Mouse (Mus musculus): ENCODE measurements around the gene Fip1l1.

Gene Fip1l1

GRCm38 (mm10) chr5:74613491-74614151, 78.4 kb downstream of the Fip1l1 start:
- peak; percentile 34 for DNase-seq (ENCODE audit: low read depth, low spot score)

- no peak for DNase-seq (ENCODE audit: low read depth, low spot score)
Measured at GRCm38 (mm10) chr5:74617816-74618572, 82.7 kb downstream of the Fip1l1 start.

DNA sequence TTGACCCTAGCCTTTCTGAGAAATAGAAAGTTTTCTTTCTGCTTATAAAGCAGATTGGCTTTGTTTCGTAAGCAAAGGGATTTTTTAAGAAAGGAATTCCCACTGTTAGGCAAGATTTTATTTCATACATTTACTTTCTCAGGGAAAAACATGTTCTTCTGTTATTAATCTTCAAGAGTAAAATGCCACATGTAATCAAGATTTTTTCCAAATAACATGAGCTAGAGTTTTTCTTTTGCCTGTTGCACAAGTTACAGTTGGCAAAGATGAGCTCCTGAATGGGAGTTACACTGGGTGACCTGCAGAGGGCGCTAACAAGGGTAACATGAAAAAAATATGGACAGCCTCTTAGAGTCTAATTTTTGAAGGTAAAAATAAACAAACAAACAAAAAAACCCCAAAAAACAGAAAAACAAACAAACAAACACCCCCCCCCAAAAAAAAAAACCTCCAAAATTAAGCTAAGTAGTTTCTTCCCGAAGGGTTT, 83.4 kb downstream of the Fip1l1 start:
- peak; percentile 48 for DNase-seq (ENCODE audit: low read depth, low spot score)

- DNase-seq (ENCODE audit: low read depth, low spot score), result no peak
Measured at GRCm38 (mm10) chr5:74621691-74622470, 86.6 kb downstream of the Fip1l1 start.

DNA sequence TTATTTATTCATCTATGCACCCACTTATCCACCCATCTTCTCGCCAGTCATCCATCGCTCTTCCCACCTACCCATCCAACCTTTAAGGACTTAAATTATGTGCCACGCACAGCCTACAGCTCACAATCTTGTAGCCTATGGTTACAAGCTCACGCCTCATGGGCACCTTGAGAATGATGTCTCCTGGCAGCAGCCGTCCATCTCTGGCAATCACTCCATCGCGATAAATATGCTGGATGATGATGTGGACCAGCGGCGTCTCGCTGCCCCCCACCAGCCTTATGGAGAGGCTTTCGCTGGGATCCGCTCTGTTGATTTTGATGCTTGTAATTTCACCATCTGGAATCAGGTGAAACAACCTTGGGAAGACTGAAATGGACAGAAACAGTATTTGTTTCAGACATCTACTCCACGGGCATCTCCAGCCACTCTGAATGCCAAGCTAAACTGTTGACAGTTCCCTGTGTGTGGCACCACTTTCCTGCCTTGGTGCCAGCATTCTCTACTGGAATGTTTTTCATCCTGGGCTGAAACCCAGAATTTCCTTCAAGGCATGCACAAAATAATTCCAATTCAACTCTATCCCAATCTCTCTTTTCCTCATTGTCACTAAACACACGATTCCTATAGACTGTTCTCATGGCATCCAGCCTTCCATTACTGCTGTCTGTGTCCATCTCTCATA, 88.2 kb downstream of the Fip1l1 start:
- peak; percentile 24 for DNase-seq (ENCODE audit: low read depth, low spot score)

DNA sequence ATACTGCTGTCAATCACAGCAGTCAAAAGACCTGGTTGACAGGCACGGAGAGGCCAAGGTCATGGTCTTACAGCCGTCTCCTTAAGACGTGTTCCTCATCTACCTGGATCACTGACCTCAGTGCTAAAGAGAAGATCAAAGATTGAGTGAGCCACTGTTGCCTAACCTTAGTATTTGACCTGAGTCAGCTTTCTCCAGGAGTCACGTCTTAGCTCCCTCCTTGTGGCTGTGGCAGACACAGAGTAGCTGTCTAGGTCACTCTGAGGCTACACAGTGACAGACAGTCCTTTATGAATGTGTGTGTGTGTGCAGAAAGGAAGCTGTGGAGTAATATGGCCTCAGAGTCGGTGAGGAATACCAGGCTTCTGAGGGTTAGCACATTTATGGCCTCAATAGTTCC, 89.1 kb downstream of the Fip1l1 start:
- no peak for DNase-seq (ENCODE audit: low read depth, low spot score)

- no peak for DNase-seq (ENCODE audit: low read depth, low spot score)
Measured at GRCm38 (mm10) chr5:74628001-74628400, 92.8 kb downstream of the Fip1l1 start.

- DNase-seq (ENCODE audit: low read depth, low spot score), result peak; percentile 31
Measured at GRCm38 (mm10) chr5:74632369-74633114, 97.3 kb downstream of the Fip1l1 start.

- DNase-seq (ENCODE audit: low read depth, low spot score), result no peak
Measured at GRCm38 (mm10) chr5:74633453-74633852, 98.2 kb downstream of the Fip1l1 start.

GRCm38 (mm10) chr5:74634391-74634790, 99.1 kb downstream of the Fip1l1 start:
- no peak for DNase-seq (ENCODE audit: low read depth, low spot score)

DNA sequence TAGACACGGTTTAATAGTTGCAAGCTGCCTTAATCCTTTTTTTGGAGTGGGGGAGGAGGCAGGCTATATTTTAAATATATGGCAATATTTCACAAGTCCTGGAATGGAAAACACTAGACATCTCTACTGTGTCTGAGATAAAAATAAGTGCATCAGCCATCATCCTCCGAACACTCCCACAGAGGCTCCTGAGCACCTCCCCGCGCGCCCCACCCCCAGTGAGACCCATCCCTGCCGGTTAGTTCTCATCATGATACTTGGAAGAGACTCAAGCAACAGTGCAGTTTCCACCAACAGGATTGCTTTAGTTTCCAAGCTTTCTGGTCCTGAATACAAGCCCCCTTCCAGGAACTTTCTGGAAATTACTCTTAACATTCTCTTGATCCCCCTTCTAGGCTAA, 104.3 kb downstream of the Fip1l1 start:
- no peak for DNase-seq (ENCODE audit: low read depth, low spot score)

DNA sequence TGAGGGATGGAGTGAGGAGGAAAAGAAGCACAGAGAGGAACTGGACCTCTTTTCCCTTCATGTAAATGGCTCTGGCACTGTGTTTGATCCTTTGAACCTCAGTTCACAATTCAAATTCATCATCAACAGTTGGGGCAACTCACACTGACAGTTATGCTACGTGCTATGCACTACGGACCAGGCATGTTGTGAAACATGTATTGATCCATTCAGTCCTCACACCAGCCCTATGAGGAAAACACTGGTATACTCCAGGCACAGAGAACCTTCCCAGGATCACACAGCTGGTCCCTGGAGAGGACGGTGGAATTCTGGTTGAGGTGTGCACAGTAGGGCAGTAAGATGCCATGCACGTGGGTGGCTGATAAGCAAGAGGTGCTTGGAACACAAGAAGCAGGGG, 105.3 kb downstream of the Fip1l1 start:
- DNase-seq (ENCODE audit: low read depth, low spot score), result no peak

GRCm38 (mm10) chr5:74641000-74641399, 105.8 kb downstream of the Fip1l1 start:
- DNase-seq (ENCODE audit: low read depth, low spot score), result peak; percentile 74

DNA sequence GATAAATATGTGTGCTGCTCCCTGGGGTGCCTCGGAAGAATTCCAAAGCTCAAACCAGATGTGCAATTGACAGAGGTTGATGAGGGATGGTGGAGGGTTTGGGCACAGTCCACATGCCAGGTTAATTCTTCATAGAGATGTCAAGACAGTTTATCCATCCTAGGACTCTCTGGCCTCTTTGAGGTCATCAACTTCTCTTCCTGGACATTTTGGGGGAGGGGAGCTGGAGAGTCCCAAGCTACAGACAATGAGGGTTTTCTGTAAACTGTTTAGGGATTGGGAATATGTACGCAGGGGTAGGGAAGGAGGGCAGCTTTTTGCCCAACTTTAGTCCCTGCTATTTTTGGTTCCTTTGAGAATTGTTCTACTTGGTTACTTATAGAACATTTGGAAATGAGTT, 107.0 kb downstream of the Fip1l1 start:
- DNase-seq (ENCODE audit: low read depth, low spot score), result no peak

GRCm38 (mm10) chr5:74647584-74647984, 112.3 kb downstream of the Fip1l1 start:
- DNase-seq (ENCODE audit: low read depth, low spot score), result no peak

DNA sequence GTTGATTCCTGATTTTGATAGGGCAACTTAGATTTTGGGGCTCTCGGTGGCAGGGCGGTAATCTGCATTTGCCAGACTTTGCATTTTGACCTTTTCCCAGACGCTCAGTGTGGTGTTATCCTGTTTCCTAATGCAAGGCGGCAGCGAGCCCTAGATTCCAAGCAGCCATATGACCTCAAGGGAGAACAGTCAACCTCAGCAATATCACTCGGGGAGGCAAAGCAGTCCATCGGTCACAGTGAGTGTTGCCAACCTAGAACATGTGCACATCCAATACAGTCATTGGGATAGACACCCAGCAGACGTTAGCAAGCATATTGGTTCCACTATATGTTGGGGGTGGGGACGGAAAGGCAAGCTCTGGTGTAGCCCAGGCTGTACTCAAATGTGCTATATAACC, 113.0 kb downstream of the Fip1l1 start:
- DNase-seq (ENCODE audit: low read depth, low spot score), result no peak

All from brain, adult 2 months (tissue).